Mouse (Mus musculus): ENCODE results near the gene Lgsn. TPM values are rescaled to one million over a fixed set of nuclear protein-coding genes. Genes with fewer than 3 reads are reported as not detected.

The Lgsn gene
- polyA plus RNA-seq, 1 experiment from 2014 or later, result not detected

Other genes starting within 250 kb of the Lgsn start
- gene AC153137.1, start 198.4 kb upstream of the Lgsn start, polyA plus RNA-seq (2015; fragmentation: Nextera tagmentation; extraction: Ambion mirVana), result not detected in 2 replicates
- gene 4931428L18Rik, start 46.3 kb downstream of the Lgsn start, polyA plus RNA-seq (2015; fragmentation: Nextera tagmentation; extraction: Ambion mirVana), result 0.25 TPM in 1 of 2 replicates, not detected in the other
- gene Pih1d3, start 46.4 kb downstream of the Lgsn start, polyA plus RNA-seq (2015; fragmentation: Nextera tagmentation; extraction: Ambion mirVana), result not detected in 2 replicates